Mouse (Mus musculus) effector memory CD4-positive, alpha-beta T cell, adult 5 months (primary cell): ENCODE measurements around the gene Atp6v1a. TPM values are rescaled to one million over a fixed set of nuclear protein-coding genes. Genes with fewer than 3 reads are reported as not detected.

Experiments
- polyA plus RNA-seq: library from polyadenylated mRNA; unstranded; fragments of 100-300 nt; shearing (Covaris generic); gene quantifications from one replicate; pipeline ENCODE4 v1.2.1, GENCODE M21; 2017

Atp6v1a gene
- polyA plus RNA-seq = 21.7 TPM

GRCm38 (mm10) chr16:44139536-44140185, at the start of gene Atp6v1a, which contains the start of gene Naa50:
Gene Atp6v1a (minus strand): TSS chr16:44139705.
Gene Naa50 (plus strand): TSS chr16:44139830.

GRCm38 (mm10) chr16:44173155-44173941, 33.8 kb upstream of the Atp6v1a start, which contains the start of gene Usf3:
Gene Usf3 (plus strand): TSS chr16:44173246.

GRCm38 (mm10) chr16:44063025-44063894, 76.2 kb downstream of the Atp6v1a start, which contains the start of gene Gramd1c:
Gene Gramd1c (minus strand): TSS chr16:44063345.

Other genes with a start within 250 kb of the Atp6v1a start
- 8.0 TPM for gene Ccdc191, start 249.9 kb downstream of the Atp6v1a start, polyA plus RNA-seq
- gene Qtrt2, start 212.9 kb downstream of the Atp6v1a start, polyA plus RNA-seq = 28.9 TPM
- 12.6 TPM for gene Zdhhc23, start 159.9 kb downstream of the Atp6v1a start, polyA plus RNA-seq
- 4.0 TPM for gene Gramd1c, start 76.4 kb downstream of the Atp6v1a start, polyA plus RNA-seq
- 76.8 TPM for gene Naa50, start 125 bp upstream of the Atp6v1a start, polyA plus RNA-seq
- gene Usf3, start 33.5 kb upstream of the Atp6v1a start, polyA plus RNA-seq = 7.2 TPM
- gene Sidt1, start 193.5 kb upstream of the Atp6v1a start, polyA plus RNA-seq = 335 TPM
- 53.2 TPM for gene Spice1, start 207.4 kb upstream of the Atp6v1a start, polyA plus RNA-seq